Mouse (Mus musculus) embryo, embryonic 11.5 days (tissue): ENCODE data around the gene Rnf8.
A peak's percentile ranks its signal among the peaks of the same experiment; 100 is the strongest.

Experiments used
- DNase-seq: peaks from one replicate; pipeline ENCODE4 v3.0.0-alpha.2; 2012; ENCODE audit warnings: low read depth, low spot score

Gene Rnf8

DNA sequence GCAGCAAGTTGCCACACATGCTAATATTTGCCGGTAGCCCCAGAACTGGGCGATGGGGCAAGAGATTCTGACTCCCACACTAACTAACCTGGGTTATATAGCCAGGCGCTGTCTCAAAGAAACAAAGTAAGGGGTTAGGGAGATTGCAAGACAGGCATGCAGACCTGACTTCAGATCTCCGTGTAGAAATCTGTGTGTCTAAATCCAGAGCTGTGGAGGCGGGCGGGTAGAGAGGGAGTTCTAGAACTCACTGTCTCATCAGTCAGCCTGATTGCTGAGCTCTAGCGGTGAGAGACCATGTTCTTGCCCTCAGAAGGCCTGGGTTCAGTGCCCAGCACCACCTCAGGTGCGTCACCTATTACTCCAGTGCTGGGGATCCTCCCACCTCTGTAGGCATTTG is 8.9 kb downstream of the Rnf8 start:
- no peak for DNase-seq

- DNase-seq, result no peak
Observed at GRCm38 (mm10) chr17:29627285-29627684, 12.7 kb downstream of the Rnf8 start.

- no peak for DNase-seq
Observed at GRCm38 (mm10) chr17:29628946-29629345, 14.4 kb downstream of the Rnf8 start.

DNA sequence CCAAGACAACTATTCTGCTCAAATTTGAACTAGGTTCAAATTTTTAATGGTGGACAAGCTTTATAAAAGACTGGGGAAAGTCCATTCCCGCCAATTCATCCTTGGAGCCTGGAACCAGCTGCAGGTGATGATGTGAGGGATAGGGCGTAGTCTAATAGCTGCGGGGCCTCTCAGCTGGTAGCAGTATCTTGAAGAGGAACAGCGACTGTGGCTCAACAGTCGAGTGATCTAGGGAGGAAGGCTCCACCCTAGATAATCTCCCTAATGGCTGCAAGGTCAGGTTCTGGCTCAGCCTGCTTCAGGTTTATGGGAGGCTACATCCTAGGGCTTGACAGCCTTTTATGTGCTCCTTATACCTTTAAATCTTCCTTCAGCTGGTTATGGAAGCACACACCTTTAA is 15.0 kb downstream of the Rnf8 start:
- no peak for DNase-seq

GRCm38 (mm10) chr17:29632312-29632711 is 17.7 kb downstream of the Rnf8 start:
- DNase-seq, result no peak

GRCm38 (mm10) chr17:29635492-29635891 is 20.9 kb downstream of the Rnf8 start:
- DNase-seq, result no peak

- DNase-seq, result no peak
Observed at GRCm38 (mm10) chr17:29636118-29636517, 21.5 kb downstream of the Rnf8 start.

GRCm38 (mm10) chr17:29637377-29637776 is 22.8 kb downstream of the Rnf8 start:
- DNase-seq, result no peak

DNA sequence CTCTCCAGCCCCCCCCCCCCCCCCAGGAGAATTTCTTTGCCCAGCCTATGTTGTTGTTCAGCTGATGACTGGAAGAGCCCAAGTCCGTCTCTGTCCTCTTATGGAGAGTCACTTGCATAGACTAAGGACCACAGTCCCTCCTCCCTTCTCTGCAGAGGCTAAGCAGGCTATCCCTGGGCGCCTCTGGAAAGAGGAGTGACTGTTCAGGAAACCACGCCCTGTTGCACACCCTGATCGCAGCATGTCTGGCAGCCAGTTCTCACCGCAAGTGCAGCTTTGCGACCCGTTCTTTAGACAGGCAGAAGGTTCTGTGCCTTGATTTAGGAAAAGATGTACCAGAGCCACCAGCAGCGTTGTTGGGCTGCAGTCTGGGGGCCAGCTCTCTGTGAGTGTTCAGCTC is 23.3 kb downstream of the Rnf8 start:
- no peak for DNase-seq

GRCm38 (mm10) chr17:29640971-29641370 is 26.4 kb downstream of the Rnf8 start:
- DNase-seq, result no peak

- DNase-seq, result no peak
Observed at GRCm38 (mm10) chr17:29642219-29642618, 27.6 kb downstream of the Rnf8 start.

DNA sequence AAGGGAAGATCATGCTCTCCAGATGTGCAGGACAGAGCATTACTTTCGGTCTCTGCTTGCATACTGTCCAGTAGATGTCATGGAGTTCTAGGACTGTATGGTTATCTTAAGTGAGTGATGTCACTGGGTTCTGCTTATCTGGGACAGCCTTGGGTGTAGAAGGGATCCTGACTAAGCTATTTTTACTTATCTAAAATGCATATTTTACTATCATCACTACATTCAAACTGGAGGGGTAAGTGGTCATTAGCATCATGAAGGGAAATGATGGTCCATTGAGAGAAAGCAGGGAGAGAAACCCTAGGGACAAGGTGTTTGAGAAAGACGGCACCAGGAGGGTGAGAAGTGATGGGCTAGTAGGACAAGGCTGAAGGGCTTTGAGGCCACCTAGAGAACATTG is 43.7 kb downstream of the Rnf8 start:
- DNase-seq, result no peak

GRCm38 (mm10) chr17:29660076-29660761 is 45.6 kb downstream of the Rnf8 start, which contains the start of gene Cmtr1:
TSS of gene Cmtr1 (plus strand) at chr17:29660595.
- DNase-seq, result peak; percentile 92

GRCm38 (mm10) chr17:29660762-29661391 is 46.3 kb downstream of the Rnf8 start:
- peak; percentile 14 for DNase-seq

DNA sequence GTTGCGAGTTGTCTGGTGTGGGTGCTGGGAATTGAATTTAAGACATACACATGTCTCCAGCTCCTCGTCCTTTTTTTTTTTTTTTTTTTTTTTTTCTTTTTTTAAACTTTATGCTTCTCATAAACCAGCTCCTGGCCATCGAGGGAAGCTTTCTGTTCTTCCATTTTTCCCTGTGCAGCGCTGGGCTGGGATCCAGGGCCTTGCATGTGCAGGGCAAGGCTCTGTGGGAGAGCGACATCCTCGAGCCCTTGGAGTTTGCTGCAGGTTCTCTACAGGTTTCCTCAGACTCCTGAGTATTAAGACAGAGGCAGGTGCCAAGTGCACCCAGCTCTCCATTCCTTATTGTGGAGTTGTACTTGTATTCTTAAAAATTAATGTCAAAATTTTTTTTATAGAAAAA is 47.6 kb downstream of the Rnf8 start:
- DNase-seq, result no peak

GRCm38 (mm10) chr17:29668051-29668986 is 53.7 kb downstream of the Rnf8 start:
- no peak for DNase-seq

DNA sequence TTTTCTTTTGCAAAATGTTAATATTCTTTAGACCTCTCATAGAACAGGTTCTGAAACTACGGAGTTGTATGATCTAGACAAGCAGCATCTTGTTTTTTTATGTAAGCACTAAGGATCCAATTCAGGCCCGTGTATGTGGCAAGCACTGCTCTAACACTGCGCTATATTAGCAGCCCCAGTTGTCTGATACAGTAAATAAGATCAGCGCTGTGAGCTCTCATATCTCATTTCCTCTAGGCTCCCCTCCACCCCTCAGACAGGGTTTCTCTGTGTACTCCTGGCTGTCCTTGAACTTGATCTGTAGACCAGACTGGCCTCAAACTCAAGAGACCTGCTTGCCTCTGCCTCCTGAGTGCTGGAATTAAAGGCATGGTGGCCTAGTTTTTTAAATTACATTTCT is 54.4 kb downstream of the Rnf8 start:
- no peak for DNase-seq

DNA sequence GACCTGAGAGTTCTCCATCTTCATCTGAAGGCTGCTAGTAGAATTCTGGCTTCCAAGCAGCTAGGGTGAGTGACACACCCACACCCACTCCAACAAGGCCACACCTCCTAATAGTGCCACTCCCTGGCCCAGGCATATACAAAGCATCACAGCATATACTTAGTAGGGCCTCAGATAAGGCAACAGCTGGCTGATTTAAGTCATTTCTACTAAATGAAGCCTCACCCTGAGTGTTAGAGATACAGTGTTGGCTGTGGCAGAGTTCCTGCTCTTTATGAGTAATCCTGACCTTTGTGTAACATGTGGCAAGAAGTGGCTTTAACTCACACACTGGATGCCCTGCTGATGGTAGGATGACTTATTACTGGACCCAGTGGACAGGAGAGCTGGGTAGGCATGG is 55.3 kb downstream of the Rnf8 start:
- no peak for DNase-seq

DNA sequence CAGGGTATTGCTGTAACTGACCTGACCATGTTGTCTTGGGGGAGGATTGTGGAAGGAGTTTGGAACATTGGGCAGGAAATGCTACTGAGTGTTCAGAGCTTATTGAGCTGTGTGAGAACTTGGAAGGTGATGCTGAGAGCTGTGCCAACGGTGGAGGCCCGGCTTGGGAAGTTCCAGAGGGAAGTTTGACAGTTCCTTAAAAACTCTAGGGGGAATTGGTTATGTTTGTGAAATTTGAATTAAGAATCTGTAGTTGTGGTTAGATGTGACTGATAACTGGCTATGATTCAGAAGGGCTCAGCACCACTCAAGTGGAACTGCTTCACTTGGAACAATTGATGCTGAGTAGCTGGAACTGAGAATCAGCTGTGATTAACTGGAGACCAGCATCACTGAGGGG is 56.4 kb downstream of the Rnf8 start:
- no peak for DNase-seq

GRCm38 (mm10) chr17:29673325-29673724 is 58.7 kb downstream of the Rnf8 start:
- DNase-seq, result no peak

DNA sequence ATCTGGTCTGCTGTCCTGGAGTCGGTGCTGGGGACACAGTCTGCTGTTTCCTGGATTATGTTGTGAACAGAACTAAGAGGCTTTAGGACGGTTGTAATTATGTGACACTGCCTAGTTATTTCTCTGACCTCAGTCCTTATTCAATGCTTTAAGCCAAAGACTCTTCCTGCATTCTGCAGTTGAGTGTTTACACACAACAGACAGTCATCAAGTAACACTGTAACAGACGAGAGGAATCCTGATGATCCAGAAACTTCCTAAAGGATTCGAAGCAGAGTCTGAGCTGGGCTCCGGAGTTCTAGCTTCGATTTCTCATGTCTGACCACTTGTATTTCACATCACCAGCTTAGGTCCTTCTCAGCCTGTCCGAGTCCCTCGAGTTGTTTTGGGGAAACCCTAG is 63.9 kb downstream of the Rnf8 start:
- DNase-seq, result no peak

- no peak for DNase-seq
Observed at GRCm38 (mm10) chr17:29679038-29679767, 64.6 kb downstream of the Rnf8 start.
